ENCODE assay signal across 10 mouse cellular contexts in genomic region chr3:121344056-121344945, GRCm38 (mm10). TPM values are rescaled to one million over a fixed set of nuclear protein-coding genes. Genes with fewer than 3 reads are reported as not detected.
DNase-seq lines count a peak whose midpoint lies in the region; ATAC-seq and TF ChIP-seq lines count a peak whose summit lies in the region.
"Had no signal": no experiment of that assay in that cellular context is flagged by ENCODE, and none has a peak within 500 bp of the region (broad histone marks: within the 10 kb centered on the region; RNA-seq: fewer than 3 reads in every experiment).

No protein-coding gene starts in this region.

- intact Hi-C loops in heart, postnatal 36 days (cut with DNase I): no loop called here

- H3K4me3 ChIP-seq in heart, embryonic 12.5 days: no peak overlapping the region
- H3K4me3 ChIP-seq in bone marrow macrophage, adult 2 months (ENCODE audit: insufficient read depth, low read length): no peak overlapping the region
- H3K4me3 ChIP-seq in hindbrain, embryonic 11.5 days (ENCODE audit: low read depth, low read length): no peak overlapping the region
- H3K4me3 ChIP-seq in midbrain, embryonic 10.5 days: 0 out of 2 replicates have a peak overlapping the region, but pooled peaks have one; percentile 7

- TF ChIP-seq CTCF in bone marrow macrophage, adult 2 months (IDR thresholded peaks at IDR 0.05; ENCODE audit: low read depth, low read length): no peak

- no peak overlapping the region for H3K9ac ChIP-seq in heart, embryonic 12.5 days
- no peak overlapping the region for H3K9ac ChIP-seq in hindbrain, embryonic 11.5 days (ENCODE audit: low read depth, low read length)

- no peaks in the 10 kb centered on the region for H3K36me3 ChIP-seq in heart, embryonic 12.5 days
- no peaks in the 10 kb centered on the region for H3K36me3 ChIP-seq in hindbrain, embryonic 11.5 days (ENCODE audit: control insufficient read depth, insufficient read depth, low read length)
- H3K36me3 ChIP-seq in midbrain, embryonic 10.5 days: no peaks in the 10 kb centered on the region

- H3K27me3 ChIP-seq in heart, embryonic 12.5 days (replicated peaks): no peaks in the 10 kb centered on the region
- no peaks in the 10 kb centered on the region for H3K27me3 ChIP-seq in hindbrain, embryonic 11.5 days (ENCODE audit: control insufficient read depth, insufficient read depth, low read length)
- H3K27me3 ChIP-seq in midbrain, embryonic 10.5 days (ENCODE audit: low read depth, poor library complexity, severe bottlenecking): peaks cover 22% of the 10 kb centered on the region; the same call in 1 of the 2 replicates

- ATAC-seq in heart, embryonic 12.5 days (ENCODE audit: insufficient number of reproducible peaks, low FRiP score): 0 out of 2 replicates have a peak, but pooled peaks have one; percentile 31
- ATAC-seq in hindbrain, embryonic 11.5 days (ENCODE audit: low FRiP score): no peak

- no peaks in the 10 kb centered on the region for H3K9me3 ChIP-seq in heart, embryonic 12.5 days (replicated peaks)
- H3K9me3 ChIP-seq in hindbrain, embryonic 11.5 days (ENCODE audit: control insufficient read depth, low read length): no peaks in the 10 kb centered on the region
- H3K9me3 ChIP-seq in midbrain, embryonic 10.5 days (replicated peaks): no peaks in the 10 kb centered on the region

- peaks cover 27% of the 10 kb centered on the region for H3K4me1 ChIP-seq in heart, embryonic 12.5 days (replicated peaks)
- peaks cover 21% of the 10 kb centered on the region for H3K4me1 ChIP-seq in bone marrow macrophage, adult 2 months (ENCODE audit: control insufficient read depth, insufficient read depth, low read length)
- H3K4me1 ChIP-seq in hindbrain, embryonic 11.5 days (replicated peaks; ENCODE audit: control insufficient read depth, insufficient read depth, low read length): no peaks in the 10 kb centered on the region; the same call in 1 of the 2 replicates
- H3K4me1 ChIP-seq in midbrain, embryonic 10.5 days: peaks cover 65% of the 10 kb centered on the region

- peak overlapping the region; percentile 6; the same call in 1 of the 2 replicates for H3K4me2 ChIP-seq in heart, embryonic 12.5 days
- no peak overlapping the region for H3K4me2 ChIP-seq in hindbrain, embryonic 11.5 days (replicated peaks; ENCODE audit: low read depth, low read length)

- no peak overlapping the region; the same call in 1 of the 2 replicates for H3K27ac ChIP-seq in heart, embryonic 12.5 days (ENCODE audit: poor library complexity, severe bottlenecking)
- H3K27ac ChIP-seq in bone marrow macrophage, adult 2 months (ENCODE audit: insufficient read depth, low read depth, low read length): peak overlapping the region; percentile 44
- H3K27ac ChIP-seq in hindbrain, embryonic 11.5 days (ENCODE audit: low read depth, low read length): peak overlapping the region; percentile 6; the same call in 1 of the 2 replicates
- peak overlapping the region; percentile 76 for H3K27ac ChIP-seq in midbrain, embryonic 10.5 days (replicated peaks)

- no peak for DNase-seq in heart, postnatal 36 days
- no peak for DNase-seq in hindbrain, embryonic 11.5 days (ENCODE audit: low spot score)
- peak; percentile 34 for DNase-seq in midbrain, embryonic 10.5 days (ENCODE audit: low spot score)
- no peak for DNase-seq in right cerebral cortex, adult 18-20 months
- no peak for DNase-seq in adrenal gland, adult (ENCODE audit: inconsistent age in 2 of 2, low spot score in 1 of 2)
- no peak for DNase-seq in kidney, postnatal 25 days
- DNase-seq: cerebellum, adult 9-10 months; lung, postnatal 14 days had no signal

- no peak for TF ChIP-seq POLR2A in bone marrow macrophage, adult 2 months (IDR thresholded peaks at IDR 0.05; ENCODE audit: borderline replicate concordance, low read depth, low read length)

- 26% methylated on average over 8 of the region's 8 CpGs for WGBS in heart, embryonic 12.5 days
- 40% methylated on average over 8 of the region's 8 CpGs for WGBS in hindbrain, embryonic 11.5 days
- WGBS in midbrain, embryonic 10.5 days: 37% methylated on average over 8 of the region's 8 CpGs

RNA-seq across cellular contexts. Expression of gene Alg14, which starts 52.7 kb away (rescaled TPM):
- polyA plus RNA-seq in heart, embryonic 12.5 days (2016; fragmentation: Nextera tagmentation; extraction: Ambion mirVana): 36.4 and 39.5 TPM in 2 replicates
- 10 to 100 TPM; 11.9 to 13.4 TPM for total RNA-seq in heart, postnatal 36 days (2021)
- 17.8 and 21.3 TPM in 2 replicates for polyA plus RNA-seq in bone marrow macrophage, adult 2 months (2012; ENCODE audit: insufficient read depth, insufficient read length, missing spikeins)
- 39.0 and 41.8 TPM in 2 replicates for polyA plus RNA-seq in hindbrain, embryonic 11.5 days (2014; fragmentation: Nextera tagmentation; extraction: Ambion mirVana)
- 37.3 and 40.7 TPM in 2 replicates for polyA plus RNA-seq in midbrain, embryonic 10.5 days (2016; fragmentation: Nextera tagmentation; extraction: Ambion mirVana)
